Mouse (Mus musculus): ENCODE data around the gene Atmin. TPM values are rescaled to one million over a fixed set of nuclear protein-coding genes. Genes with fewer than 3 reads are reported as not detected.
A peak's percentile ranks its signal among the peaks of the same experiment; 100 is the strongest.

Atmin gene
- total and polyA plus RNA-seq, 3 experiments: 17.3 to 34.5 TPM; not detected in 1

DNA sequence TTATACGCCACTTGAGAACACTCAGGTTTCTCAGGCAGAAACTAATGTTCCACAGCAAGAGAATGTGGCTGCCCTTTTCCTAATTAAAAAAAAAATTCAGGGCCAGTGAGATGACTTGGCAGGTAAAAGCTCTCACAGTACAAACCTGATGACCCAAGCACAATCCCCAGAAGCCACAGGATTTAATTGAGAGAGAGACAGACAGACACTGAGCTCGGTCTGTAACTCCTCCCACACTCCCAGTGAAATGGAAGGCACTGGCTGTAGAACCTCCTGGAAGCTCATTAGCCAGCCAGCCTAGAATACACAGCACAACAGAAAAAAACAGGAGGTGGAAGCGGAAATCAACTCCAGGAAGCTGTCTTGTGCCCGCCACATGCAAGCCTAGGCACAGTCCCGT is 32.4 kb downstream of the Atmin start:
- Histone ChIP-seq H3K27ac (ENCODE audit: control insufficient read depth, low read depth, low read length) (no peak overlapping the region), H3K27me3 (ENCODE audit: control insufficient read depth in 1 of 2, insufficient read depth in 2 of 2, low read length in 2 of 2) (no peaks in the 10 kb centered on the region)

GRCm38 (mm10) chr8:116978052-116978451 is 34.9 kb downstream of the Atmin start:
- no peaks in the 10 kb centered on the region for H3K27me3 ChIP-seq (ENCODE audit: control insufficient read depth in 1 of 2, insufficient read depth in 2 of 2, low read length in 2 of 2)
- H3K36me3 ChIP-seq (ENCODE audit: control insufficient read depth in 1 of 2, insufficient read depth in 2 of 2, low read length in 2 of 2): no peaks in the 10 kb centered on the region; a peak in 1 of 4 replicates
- no peak overlapping the region for H3K27ac ChIP-seq (ENCODE audit: control insufficient read depth, low read depth, low read length)
- H3K4me3 ChIP-seq (ENCODE audit: control insufficient read depth in 1 of 2, insufficient read depth in 1 of 2, low read depth in 2 of 2, low read length in 2 of 2): peak overlapping the region; percentile 70 to 93
- H3K9ac ChIP-seq (ENCODE audit: control insufficient read depth, low read depth, low read length, poor library complexity, severe bottlenecking): peak overlapping the region; percentile 50
- no peaks in the 10 kb centered on the region for H3K79me2 ChIP-seq (ENCODE audit: control insufficient read depth, insufficient read depth, low read length, poor library complexity)
- no peak for DNase-seq (ENCODE audit: low read depth, low spot score)
- no peaks in the 10 kb centered on the region; a peak in 1 of 4 replicates for H3K4me1 ChIP-seq (ENCODE audit: control insufficient read depth in 1 of 2, insufficient read depth in 2 of 2, low read length in 2 of 2)
- TF ChIP-seq POLR2A (IDR thresholded peaks at IDR 0.05; ENCODE audit: control insufficient read depth in 1 of 2, insufficient read depth in 1 of 2, low read depth in 1 of 2, low read length in 2 of 2, poor library complexity in 1 of 2) (no peak; a peak in 1 of 4 replicates), UBTF (IDR thresholded peaks at IDR 0.05; ENCODE audit: borderline replicate concordance, insufficient read depth, low read depth, low read length) (no peak), CHD1 (IDR thresholded peaks at IDR 0.05; ENCODE audit: low read depth, low read length) (no peak), USF1 (IDR thresholded peaks at IDR 0.05; ENCODE audit: low read depth, low read length) (no peak), POLR2AphosphoS5 (IDR thresholded peaks at IDR 0.05; ENCODE audit: borderline replicate concordance, low read depth, low read length) (no peak), NELFE (IDR thresholded peaks at IDR 0.05; ENCODE audit: low read depth, low read length) (no peak), MYC (IDR thresholded peaks at IDR 0.05; ENCODE audit: low read depth, low read length) (no peak), MAX (IDR thresholded peaks at IDR 0.05; ENCODE audit: low read length) (no peak), MEF2A (IDR thresholded peaks at IDR 0.05; ENCODE audit: extremely low read depth, insufficient replicate concordance, low read depth, low read length, poor library complexity, severe bottlenecking) (no peak), MYB (IDR thresholded peaks at IDR 0.05; ENCODE audit: low read depth, low read length) (no peak), KAT2A (conservative IDR thresholded peaks at IDR 0.05; ENCODE audit: low read depth, low read length) (no peak), HCFC1 (IDR thresholded peaks at IDR 0.05; ENCODE audit: low read depth, low read length) (no peak), SIN3A (IDR thresholded peaks at IDR 0.05; ENCODE audit: low read length) (no peak), RCOR1 (IDR thresholded peaks at IDR 0.05; ENCODE audit: low read depth, low read length) (no peak), SMC3 (IDR thresholded peaks at IDR 0.05; ENCODE audit: low read depth, low read length) (no peak), RAD21 (IDR thresholded peaks at IDR 0.05; ENCODE audit: low read depth, low read length) (no peak), POLR2AphosphoS2 (IDR thresholded peaks at IDR 0.05; ENCODE audit: low read length) (no peak)
- H3K9me3 ChIP-seq (replicated peaks; ENCODE audit: insufficient read depth, low read length): no peaks in the 10 kb centered on the region

More for the DNA sequence above, 32.4 kb downstream of the Atmin start:
- no peak overlapping the region for H3K9ac ChIP-seq (ENCODE audit: control insufficient read depth, low read depth, low read length, poor library complexity, severe bottlenecking)
- DNase-seq (ENCODE audit: low read depth, low spot score): no peak
- H3K36me3 ChIP-seq (ENCODE audit: control insufficient read depth in 1 of 2, insufficient read depth in 2 of 2, low read length in 2 of 2): no peaks in the 10 kb centered on the region
- TF ChIP-seq KAT2A (conservative IDR thresholded peaks at IDR 0.05; ENCODE audit: low read depth, low read length) (no peak), CTCF (IDR thresholded peaks at IDR 0.05 in 2 of 3, conservative IDR thresholded peaks at IDR 0.05 in 1 of 3; ENCODE audit: control insufficient read depth in 1 of 3, insufficient read depth in 1 of 3, low read depth in 2 of 3, low read length in 3 of 3, poor library complexity in 1 of 3, severe bottlenecking in 1 of 3) (no peak), ZC3H11A (IDR thresholded peaks at IDR 0.05; ENCODE audit: low read depth, low read length) (no peak), MYB (IDR thresholded peaks at IDR 0.05; ENCODE audit: low read depth, low read length) (no peak), SMC3 (IDR thresholded peaks at IDR 0.05; ENCODE audit: low read depth, low read length) (no peak), ELF1 (IDR thresholded peaks at IDR 0.05; ENCODE audit: low read depth, low read length) (no peak), USF1 (IDR thresholded peaks at IDR 0.05; ENCODE audit: low read depth, low read length) (no peak), ZKSCAN1 (IDR thresholded peaks at IDR 0.05; ENCODE audit: low read depth, low read length) (no peak), RCOR1 (IDR thresholded peaks at IDR 0.05; ENCODE audit: low read depth, low read length) (no peak), POLR2A (IDR thresholded peaks at IDR 0.05; ENCODE audit: control insufficient read depth in 1 of 2, insufficient read depth in 1 of 2, low read depth in 1 of 2, low read length in 2 of 2, poor library complexity in 1 of 2) (no peak), TAL1 (IDR thresholded peaks at IDR 0.05; ENCODE audit: low read length) (no peak), GATA1 (IDR thresholded peaks at IDR 0.05; ENCODE audit: low read depth, low read length) (no peak), MXI1 (IDR thresholded peaks at IDR 0.05; ENCODE audit: low read depth, low read length) (no peak), SIN3A (IDR thresholded peaks at IDR 0.05; ENCODE audit: low read length) (no peak), MYC (IDR thresholded peaks at IDR 0.05; ENCODE audit: low read depth, low read length) (no peak), CHD1 (IDR thresholded peaks at IDR 0.05; ENCODE audit: low read depth, low read length) (no peak), POLR2AphosphoS5 (IDR thresholded peaks at IDR 0.05; ENCODE audit: borderline replicate concordance, low read depth, low read length) (no peak), CHD2 (IDR thresholded peaks at IDR 0.05; ENCODE audit: low read length) (no peak), ZMIZ1 (IDR thresholded peaks at IDR 0.05; ENCODE audit: low read depth, low read length) (no peak), EP300 (IDR thresholded peaks at IDR 0.05; ENCODE audit: low read depth in 1 of 2, low read length in 2 of 2) (no peak)
- no peaks in the 10 kb centered on the region; a peak in 1 of 4 replicates for H3K4me1 ChIP-seq (ENCODE audit: control insufficient read depth in 1 of 2, insufficient read depth in 2 of 2, low read length in 2 of 2)
- H3K79me2 ChIP-seq (ENCODE audit: control insufficient read depth, insufficient read depth, low read length, poor library complexity): no peaks in the 10 kb centered on the region
- H3K4me3 ChIP-seq (ENCODE audit: control insufficient read depth in 1 of 2, insufficient read depth in 1 of 2, low read depth in 2 of 2, low read length in 2 of 2): no peak overlapping the region
- no peaks in the 10 kb centered on the region for H3K9me3 ChIP-seq (replicated peaks; ENCODE audit: insufficient read depth, low read length)

Data from MEL (cell line).